Mouse (Mus musculus): ENCODE data around the gene Ift22. TPM values are rescaled to one million over a fixed set of nuclear protein-coding genes. Genes with fewer than 3 reads are reported as not detected.
A peak's percentile ranks its signal among the peaks of the same experiment; 100 is the strongest.
"Not testable (repeated sequence)": the region's sequence is repeated elsewhere in the genome, so short reads cannot be mapped to it uniquely, and the experiment has no call there.

Gene Ift22
- polyA plus RNA-seq, 1 experiment: 9.3 TPM

DNA sequence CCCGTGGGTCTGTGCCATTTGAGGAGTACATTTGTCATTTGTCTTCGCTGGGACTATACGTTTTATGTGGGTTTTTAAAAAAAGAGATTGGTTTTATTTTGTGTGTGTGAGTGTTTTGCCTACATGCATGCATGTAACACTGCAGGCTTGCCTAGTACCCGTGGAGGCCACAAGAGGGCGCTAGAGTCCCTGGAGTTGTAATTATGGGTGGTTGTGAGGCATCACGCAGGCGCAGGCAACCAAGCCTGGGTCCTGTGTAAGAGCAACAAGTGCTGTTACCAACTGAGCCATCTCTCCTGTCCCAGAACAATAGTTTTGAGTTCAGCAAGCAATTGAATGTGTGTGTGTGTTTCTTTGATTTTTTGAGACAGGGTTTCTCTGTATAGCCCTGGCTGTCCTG, 31.3 kb downstream of the Ift22 start:
- H3K9me3 ChIP-seq (replicated peaks; ENCODE audit: control insufficient read depth, insufficient read depth, low read length, poor library complexity, severe bottlenecking): no peaks in the 10 kb centered on the region; the same call in 1 of the 2 replicates
- TF ChIP-seq EP300 (IDR thresholded peaks at IDR 0.05; ENCODE audit: insufficient read depth, low read depth, low read length) (0 out of 2 replicates have a peak, but pooled peaks have one; percentile 43), CTCF (IDR thresholded peaks at IDR 0.05; ENCODE audit: low read depth, low read length) (peak; percentile 79), POLR2A (IDR thresholded peaks at IDR 0.05; ENCODE audit: insufficient read depth, low read length) (no peak)
- no peak overlapping the region for H3K9ac ChIP-seq (ENCODE audit: low read depth, poor library complexity, severe bottlenecking)
- H3K27me3 ChIP-seq (ENCODE audit: control insufficient read depth, insufficient read depth, low read length, poor library complexity, severe bottlenecking): no peaks in the 10 kb centered on the region
- peaks cover 8% of the 10 kb centered on the region for H3K4me1 ChIP-seq (ENCODE audit: control insufficient read depth, insufficient read depth, low read length)
- H3K36me3 ChIP-seq (ENCODE audit: control insufficient read depth, insufficient read depth, low read length, poor library complexity, severe bottlenecking): no peaks in the 10 kb centered on the region
- H3K4me3 ChIP-seq (ENCODE audit: low read depth, low read length): no peak overlapping the region
- no peak overlapping the region for H3K27ac ChIP-seq (ENCODE audit: insufficient read depth, low read length)

DNA sequence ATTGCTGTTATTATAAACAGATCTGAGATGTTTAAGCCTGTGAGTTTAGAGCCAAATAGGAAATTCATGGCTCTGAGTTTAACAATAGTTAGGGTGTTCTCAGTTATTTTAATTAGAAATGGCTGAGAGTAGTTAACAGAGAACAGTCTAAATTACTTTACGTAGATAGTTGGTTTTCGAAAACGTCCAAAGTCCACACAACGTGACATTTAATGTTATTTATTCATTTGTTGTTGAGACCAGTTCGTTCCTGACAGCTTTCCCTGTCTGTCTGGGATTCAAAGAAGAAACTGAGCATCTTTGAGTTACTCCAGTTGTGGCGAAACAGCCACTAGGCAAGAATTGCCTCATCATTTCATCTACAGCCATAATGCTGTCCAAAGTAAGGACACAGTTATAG, 32.1 kb downstream of the Ift22 start:
- not testable (repeated sequence) for H3K9me3 ChIP-seq (replicated peaks; ENCODE audit: control insufficient read depth, insufficient read depth, low read length, poor library complexity, severe bottlenecking); H3K27me3 ChIP-seq (ENCODE audit: control insufficient read depth, insufficient read depth, low read length, poor library complexity, severe bottlenecking); H3K4me3 ChIP-seq (ENCODE audit: low read depth, low read length); H3K36me3 ChIP-seq (ENCODE audit: control insufficient read depth, insufficient read depth, low read length, poor library complexity, severe bottlenecking); H3K9ac ChIP-seq (ENCODE audit: low read depth, poor library complexity, severe bottlenecking)
- peak overlapping the region; percentile 78 for H3K27ac ChIP-seq (ENCODE audit: insufficient read depth, low read length)
- H3K4me1 ChIP-seq (ENCODE audit: control insufficient read depth, insufficient read depth, low read length): peaks cover 11% of the 10 kb centered on the region

DNA sequence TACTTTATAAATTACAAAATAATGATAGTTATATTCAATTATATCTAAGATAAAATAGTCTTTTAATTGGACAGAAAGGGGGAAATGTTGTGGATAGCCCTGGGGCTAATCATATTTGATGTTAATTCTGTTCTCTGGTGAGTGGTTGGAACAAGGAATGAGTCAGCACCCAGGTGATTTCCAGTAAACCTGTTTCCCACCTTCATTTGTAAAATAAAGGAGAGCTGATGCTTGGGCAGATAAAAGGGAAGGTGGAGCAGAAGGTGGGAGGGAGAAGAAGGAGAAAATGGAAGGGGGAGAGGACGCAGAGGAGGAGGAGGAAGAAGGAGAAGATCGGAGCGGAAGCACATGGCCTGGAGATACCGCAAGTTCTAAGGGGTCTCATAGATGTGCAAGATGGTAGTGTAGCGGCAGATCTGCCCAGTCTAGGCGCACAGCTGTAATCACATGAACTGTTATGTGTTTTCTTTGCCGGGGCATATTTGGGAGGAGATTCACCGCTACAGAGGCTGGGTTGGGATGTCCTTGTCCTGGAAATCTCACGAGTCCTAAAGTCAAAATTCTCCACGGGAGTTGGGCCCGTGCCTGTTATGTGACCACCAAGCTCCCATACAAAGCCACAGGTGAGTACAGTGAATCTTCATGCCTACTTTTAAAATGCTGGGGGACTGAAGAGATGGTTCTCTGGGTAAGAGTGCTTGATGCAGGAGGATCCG, 33.1 kb downstream of the Ift22 start:
- H3K4me3 ChIP-seq (ENCODE audit: low read depth, low read length): peak overlapping the region; percentile 66
- no peaks in the 10 kb centered on the region; the same call in 1 of the 2 replicates for H3K36me3 ChIP-seq (ENCODE audit: control insufficient read depth, insufficient read depth, low read length, poor library complexity, severe bottlenecking)
- peak overlapping the region; percentile 85 for H3K9ac ChIP-seq (ENCODE audit: low read depth, poor library complexity, severe bottlenecking)
- TF ChIP-seq EP300 (IDR thresholded peaks at IDR 0.05; ENCODE audit: insufficient read depth, low read depth, low read length) (peak; percentile 75), POLR2A (IDR thresholded peaks at IDR 0.05; ENCODE audit: insufficient read depth, low read length) (peak; percentile 93), CTCF (IDR thresholded peaks at IDR 0.05; ENCODE audit: low read depth, low read length) (no peak)
- H3K27me3 ChIP-seq (ENCODE audit: control insufficient read depth, insufficient read depth, low read length, poor library complexity, severe bottlenecking): no peaks in the 10 kb centered on the region
- H3K27ac ChIP-seq (ENCODE audit: insufficient read depth, low read length): peak overlapping the region; percentile 86
- H3K9me3 ChIP-seq (replicated peaks; ENCODE audit: control insufficient read depth, insufficient read depth, low read length, poor library complexity, severe bottlenecking): no peaks in the 10 kb centered on the region; the same call in 1 of the 2 replicates
- peaks cover 11% of the 10 kb centered on the region for H3K4me1 ChIP-seq (ENCODE audit: control insufficient read depth, insufficient read depth, low read length)

DNA sequence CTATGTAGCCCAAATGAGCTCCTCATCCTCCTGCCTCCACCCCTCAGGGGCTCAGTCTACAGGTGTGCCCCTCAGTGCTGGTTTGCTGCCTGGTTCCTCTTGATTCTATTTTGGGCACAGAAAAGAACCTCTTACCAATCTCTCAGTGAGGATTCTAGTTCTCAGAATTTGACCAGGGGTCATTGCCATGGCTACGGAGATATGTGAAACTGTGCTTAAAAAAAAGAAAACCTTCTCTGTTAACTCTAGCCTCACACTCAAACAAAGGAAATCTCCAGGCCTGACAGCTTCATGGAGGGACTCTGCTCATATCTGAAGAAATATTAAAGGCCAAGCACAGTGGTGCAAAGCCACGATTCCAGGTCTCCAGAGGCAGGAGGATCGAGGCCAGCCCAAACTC, 34.8 kb downstream of the Ift22 start:
- Histone ChIP-seq H3K36me3 (ENCODE audit: control insufficient read depth, insufficient read depth, low read length, poor library complexity, severe bottlenecking) (no peaks in the 10 kb centered on the region; the same call in 1 of the 2 replicates), H3K4me1 (ENCODE audit: control insufficient read depth, insufficient read depth, low read length) (peaks cover 3% of the 10 kb centered on the region), H3K27ac (ENCODE audit: insufficient read depth, low read length) (peak overlapping the region; percentile 86; the same call in 1 of the 2 replicates), H3K9me3 (replicated peaks; ENCODE audit: control insufficient read depth, insufficient read depth, low read length, poor library complexity, severe bottlenecking) (peaks cover 3% of the 10 kb centered on the region; the same call in 1 of the 2 replicates), H3K4me3 (ENCODE audit: low read depth, low read length) (0 out of 2 replicates have a peak overlapping the region, but pooled peaks have one; percentile 67), H3K9ac (ENCODE audit: low read depth, poor library complexity, severe bottlenecking) (no peak overlapping the region), H3K27me3 (ENCODE audit: control insufficient read depth, insufficient read depth, low read length, poor library complexity, severe bottlenecking) (no peaks in the 10 kb centered on the region)
- no peak for TF ChIP-seq POLR2A (IDR thresholded peaks at IDR 0.05; ENCODE audit: insufficient read depth, low read length)
- no peak for TF ChIP-seq CTCF (IDR thresholded peaks at IDR 0.05; ENCODE audit: low read depth, low read length)
- no peak for TF ChIP-seq EP300 (IDR thresholded peaks at IDR 0.05; ENCODE audit: insufficient read depth, low read depth, low read length)

DNA sequence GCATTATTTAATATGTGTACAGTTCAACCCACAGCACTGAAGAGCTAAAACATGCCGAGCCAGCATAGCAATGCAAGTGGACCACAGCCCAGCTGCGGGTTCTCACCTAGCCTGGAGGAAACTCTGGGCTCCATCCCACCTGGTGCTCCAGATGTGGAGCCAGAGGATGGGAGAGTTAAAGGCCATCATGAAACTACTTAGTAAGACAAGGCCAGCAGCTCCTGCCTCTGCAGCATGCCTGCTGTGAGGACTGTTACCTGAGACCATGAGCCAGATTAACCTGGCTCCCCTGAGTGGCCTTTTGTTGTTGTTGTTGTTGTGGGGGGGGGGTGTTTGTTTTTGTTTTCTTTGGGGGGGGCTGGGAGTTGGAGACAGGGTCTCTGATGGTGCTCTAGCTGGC, 35.4 kb downstream of the Ift22 start:
- H3K9ac ChIP-seq (ENCODE audit: low read depth, poor library complexity, severe bottlenecking): no peak overlapping the region

DNA sequence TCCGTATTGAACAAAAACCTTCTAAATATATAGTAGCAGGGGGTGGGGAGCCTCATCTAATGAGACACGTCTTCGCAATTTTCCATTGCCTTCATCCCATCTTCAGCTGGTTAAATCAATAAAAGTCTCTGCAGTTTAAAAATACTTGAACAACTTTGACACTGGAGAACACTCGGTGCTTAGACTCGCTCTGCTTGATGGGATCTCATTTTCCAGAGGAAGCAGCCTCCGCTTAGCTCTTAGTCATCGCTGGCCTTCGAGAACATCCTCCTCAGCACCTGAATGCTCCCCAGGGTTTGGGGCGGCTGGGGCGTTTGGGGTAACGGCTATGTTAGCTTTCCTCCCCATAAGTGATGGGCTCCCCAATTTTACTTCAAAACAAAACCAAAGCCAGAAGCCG, 37.1 kb downstream of the Ift22 start:
- no peaks in the 10 kb centered on the region; the same call in 1 of the 2 replicates for H3K36me3 ChIP-seq (ENCODE audit: control insufficient read depth, insufficient read depth, low read length, poor library complexity, severe bottlenecking)
- no peak overlapping the region for H3K9ac ChIP-seq (ENCODE audit: low read depth, poor library complexity, severe bottlenecking)
- H3K27me3 ChIP-seq (ENCODE audit: control insufficient read depth, insufficient read depth, low read length, poor library complexity, severe bottlenecking): no peaks in the 10 kb centered on the region
- no peak for TF ChIP-seq EP300 (IDR thresholded peaks at IDR 0.05; ENCODE audit: insufficient read depth, low read depth, low read length)
- H3K4me1 ChIP-seq (ENCODE audit: control insufficient read depth, insufficient read depth, low read length): peaks cover 3% of the 10 kb centered on the region
- 0 out of 2 replicates have a peak, but pooled peaks cover 6% of the 10 kb centered on the region for H3K9me3 ChIP-seq (replicated peaks; ENCODE audit: control insufficient read depth, insufficient read depth, low read length, poor library complexity, severe bottlenecking)
- H3K4me3 ChIP-seq (ENCODE audit: low read depth, low read length): no peak overlapping the region
- no peak overlapping the region for H3K27ac ChIP-seq (ENCODE audit: insufficient read depth, low read length)

More for the DNA sequence above, 35.4 kb downstream of the Ift22 start:
- peaks cover 3% of the 10 kb centered on the region for H3K4me1 ChIP-seq (ENCODE audit: control insufficient read depth, insufficient read depth, low read length)
- no peak overlapping the region for H3K27ac ChIP-seq (ENCODE audit: insufficient read depth, low read length)
- peaks cover 3% of the 10 kb centered on the region; the same call in 1 of the 2 replicates for H3K9me3 ChIP-seq (replicated peaks; ENCODE audit: control insufficient read depth, insufficient read depth, low read length, poor library complexity, severe bottlenecking)
- no peak for TF ChIP-seq POLR2A (IDR thresholded peaks at IDR 0.05; ENCODE audit: insufficient read depth, low read length)
- peak; percentile 75; the same call in 1 of the 2 replicates for TF ChIP-seq EP300 (IDR thresholded peaks at IDR 0.05; ENCODE audit: insufficient read depth, low read depth, low read length)
- TF ChIP-seq CTCF (IDR thresholded peaks at IDR 0.05; ENCODE audit: low read depth, low read length): no peak
- H3K36me3 ChIP-seq (ENCODE audit: control insufficient read depth, insufficient read depth, low read length, poor library complexity, severe bottlenecking): no peaks in the 10 kb centered on the region; the same call in 1 of the 2 replicates
- no peak overlapping the region for H3K4me3 ChIP-seq (ENCODE audit: low read depth, low read length)
- H3K27me3 ChIP-seq (ENCODE audit: control insufficient read depth, insufficient read depth, low read length, poor library complexity, severe bottlenecking): no peaks in the 10 kb centered on the region
